Mouse (Mus musculus): ENCODE measurements around the gene Vangl1.
A peak's percentile ranks its signal among the peaks of the same experiment; 100 is the strongest.

Gene Vangl1

DNA sequence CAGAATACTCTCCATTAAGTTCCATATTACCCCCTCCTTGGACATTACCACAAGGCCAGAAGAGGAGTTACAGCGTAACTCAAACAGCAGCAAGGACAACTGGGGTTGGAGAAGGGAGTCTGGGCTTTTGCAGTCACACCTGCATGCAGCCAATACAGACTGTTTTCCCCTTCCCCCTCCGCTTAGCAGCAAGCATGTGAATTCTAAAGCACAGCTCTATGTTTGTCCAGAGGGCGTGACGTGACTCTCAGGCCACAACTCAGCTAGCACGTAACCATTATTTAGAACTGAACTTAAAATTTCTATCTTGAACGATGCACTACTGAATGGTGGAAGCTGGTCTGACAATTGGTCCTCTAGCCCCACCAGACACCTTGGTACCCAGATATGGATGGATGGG is 63.9 kb downstream of the Vangl1 start:
- no peak for DNase-seq

DNA sequence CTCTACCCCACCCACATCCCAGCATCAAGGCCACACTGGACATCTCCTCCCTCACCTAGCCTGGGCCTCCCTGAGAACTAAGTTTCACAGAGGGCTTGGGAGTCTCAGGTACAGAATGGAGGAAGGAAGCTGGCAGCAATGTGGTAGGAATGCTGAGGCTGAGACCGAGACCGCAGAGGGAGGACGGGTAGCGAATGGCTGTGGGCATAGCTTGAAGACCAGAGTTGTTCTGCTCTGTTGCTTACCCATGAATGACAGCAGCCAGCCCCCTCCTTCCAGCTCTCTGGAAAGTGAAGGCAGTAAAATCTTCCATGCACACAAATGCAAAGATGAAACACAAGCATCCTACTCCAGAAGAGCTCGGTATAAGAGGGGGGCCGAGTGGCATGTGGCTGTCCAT is 65.6 kb downstream of the Vangl1 start:
- no peak for DNase-seq

DNA sequence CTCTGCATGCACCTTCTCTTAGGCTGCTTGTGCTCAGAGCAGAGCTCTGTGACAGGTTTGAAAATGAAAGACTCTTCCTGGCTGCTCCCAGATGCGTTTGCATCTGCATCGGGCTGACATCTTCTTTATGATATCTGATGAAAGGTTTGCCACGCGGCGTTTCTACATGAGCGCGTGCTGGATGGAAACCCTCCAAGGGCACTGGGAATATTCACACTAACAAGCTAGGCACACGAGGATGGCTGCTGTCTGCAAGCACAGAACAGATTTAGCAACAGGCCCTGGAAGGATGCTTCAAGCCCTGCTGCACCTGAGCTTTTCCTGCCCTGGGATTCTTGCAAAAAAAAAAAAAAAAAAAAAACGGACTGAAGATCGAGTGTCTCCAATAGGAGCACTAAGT is 67.3 kb downstream of the Vangl1 start:
- no peak for DNase-seq

DNA sequence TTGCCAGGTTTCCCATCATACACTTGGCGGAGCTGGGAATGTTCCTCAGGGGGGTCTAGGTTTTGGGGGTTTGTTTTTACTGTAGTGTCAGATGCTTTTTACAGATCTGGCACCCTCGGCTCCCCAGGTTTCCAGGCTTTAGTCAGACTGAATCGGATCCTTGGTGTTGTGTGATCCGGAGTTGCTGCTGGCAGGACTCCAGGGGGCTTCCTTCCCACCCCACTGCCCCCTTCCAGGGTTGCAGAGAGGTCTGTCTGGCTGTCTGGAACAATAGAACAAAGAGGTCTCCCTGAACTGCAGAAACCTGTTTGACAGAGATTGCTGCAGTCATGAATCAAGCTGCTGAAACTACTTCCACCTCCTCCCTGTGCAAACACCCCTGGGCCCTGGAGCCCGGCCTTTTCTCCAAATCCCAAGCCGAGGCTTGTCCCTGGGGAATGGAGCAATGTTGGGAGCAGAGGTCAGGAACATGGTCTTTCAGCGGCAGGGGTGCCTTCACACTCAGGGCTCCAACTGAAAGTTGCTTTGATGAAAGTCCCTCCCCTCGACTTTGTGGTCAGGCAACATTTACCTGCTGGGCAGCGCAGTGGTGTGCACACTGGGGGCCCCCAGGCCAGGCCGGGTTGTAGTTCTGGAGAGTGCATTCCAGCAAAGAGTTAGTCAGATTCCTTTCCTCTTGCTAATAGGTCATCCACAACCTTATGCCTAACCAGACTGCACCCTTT is 68.9 kb downstream of the Vangl1 start:
- no peak for DNase-seq

DNA sequence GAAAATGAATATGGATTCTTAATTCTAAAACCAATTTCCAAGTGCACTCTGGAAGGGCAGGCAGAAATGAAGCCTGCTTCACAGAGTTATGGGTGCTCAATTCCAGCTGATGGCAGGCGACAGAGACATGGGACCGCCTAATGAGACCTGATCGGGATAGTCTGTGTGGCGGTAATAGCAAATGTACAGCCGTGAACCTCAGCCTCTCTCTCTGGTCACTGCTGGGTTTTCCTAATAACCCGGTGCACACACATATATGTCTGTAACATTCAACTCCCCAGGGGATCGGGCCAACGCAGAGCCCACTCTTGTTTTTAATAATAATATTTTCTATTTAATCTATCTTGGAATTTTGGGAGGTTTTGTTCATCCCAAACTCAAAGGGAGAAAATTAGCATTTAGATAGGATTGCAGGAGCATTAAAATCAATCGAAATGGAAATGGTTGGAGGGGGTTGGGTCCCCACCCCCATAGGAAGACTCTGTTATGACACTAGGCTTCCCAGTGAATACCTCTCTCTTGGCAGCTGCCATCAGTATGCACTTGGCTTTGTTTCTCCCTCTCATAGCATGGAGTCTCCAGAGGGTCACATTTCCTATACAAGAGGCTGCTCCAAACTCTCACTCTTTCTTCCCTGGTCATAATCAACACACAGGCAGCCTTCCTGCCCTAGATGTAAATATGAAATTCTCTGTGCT is 72.7 kb downstream of the Vangl1 start:
- no peak for DNase-seq

DNA sequence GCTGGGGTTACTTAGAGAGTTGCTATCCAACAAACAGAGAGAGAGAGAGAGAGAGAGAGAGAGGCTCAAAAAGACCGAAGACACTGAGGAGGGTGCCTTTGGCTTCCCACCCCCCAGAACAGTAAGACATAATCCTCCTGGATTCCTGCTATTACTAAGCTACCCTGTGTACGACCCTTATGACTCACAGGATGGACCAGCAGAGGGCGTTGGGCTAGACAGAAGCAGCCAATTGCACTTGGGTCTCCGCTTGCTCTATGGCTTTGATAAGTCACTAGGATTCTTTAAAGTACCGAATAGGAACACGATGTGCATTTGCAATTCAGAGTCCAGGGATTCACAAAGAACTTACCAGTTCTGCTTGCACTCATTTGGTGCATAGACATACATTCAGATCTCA is 74.0 kb downstream of the Vangl1 start:
- no peak for DNase-seq

DNA sequence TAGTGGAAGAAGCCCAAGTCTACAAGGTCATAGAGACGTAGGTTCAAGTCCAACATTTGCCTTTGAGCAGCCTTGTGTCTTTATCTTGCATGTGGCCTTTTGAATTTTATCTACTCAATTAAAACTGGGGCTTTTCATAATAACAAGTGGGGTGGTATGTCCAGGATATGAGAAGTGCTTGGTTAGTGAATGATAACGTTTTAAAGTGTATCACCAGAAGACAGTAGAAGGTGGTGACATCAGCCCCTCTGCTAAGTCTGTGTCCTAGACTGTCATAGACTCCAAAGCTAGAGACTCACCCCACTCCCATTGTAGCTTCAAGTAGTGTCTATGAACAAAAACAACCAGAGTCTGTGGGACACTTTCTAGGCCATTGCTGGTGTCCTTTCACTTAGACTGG is 76.3 kb downstream of the Vangl1 start:
- no peak for DNase-seq

DNA sequence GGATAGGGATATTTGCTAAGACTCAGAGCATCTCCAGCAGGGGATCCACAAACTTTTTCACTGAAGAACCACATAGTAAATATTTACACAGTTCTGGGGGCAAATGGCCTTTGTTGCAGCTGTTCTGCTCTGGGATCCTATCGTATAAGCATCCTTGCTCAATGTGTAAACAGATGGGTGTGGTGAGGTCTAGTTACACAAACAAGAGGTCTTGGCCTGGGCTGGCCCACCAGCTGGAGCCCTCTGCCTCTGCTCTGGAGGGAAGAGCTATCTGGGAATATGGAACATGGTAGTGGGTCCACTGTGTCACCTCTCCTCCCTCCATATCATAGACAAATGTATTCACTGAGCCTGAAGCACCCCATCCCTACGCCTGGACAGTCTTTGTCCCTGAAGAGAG is 77.4 kb downstream of the Vangl1 start:
- no peak for DNase-seq

DNA sequence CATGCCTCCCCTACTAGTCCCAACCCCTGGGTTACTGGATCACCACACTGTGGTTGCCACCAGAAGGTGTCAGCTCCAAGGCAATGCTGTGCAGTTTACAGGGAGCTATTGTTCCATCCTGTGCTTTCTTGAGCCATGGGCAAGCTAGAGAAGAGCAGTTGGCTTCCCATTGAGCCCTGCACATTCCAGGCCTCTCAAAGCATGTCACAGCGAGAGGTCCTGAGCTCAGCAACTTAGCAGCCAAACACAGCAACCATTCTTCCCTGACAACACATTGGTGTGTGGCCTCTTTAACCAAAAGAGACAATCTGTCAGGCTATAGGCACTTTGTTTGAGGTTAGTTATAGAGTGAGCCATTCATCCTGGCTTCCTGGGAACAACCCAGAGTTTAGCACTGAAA is 78.9 kb downstream of the Vangl1 start:
- no peak for DNase-seq

DNA sequence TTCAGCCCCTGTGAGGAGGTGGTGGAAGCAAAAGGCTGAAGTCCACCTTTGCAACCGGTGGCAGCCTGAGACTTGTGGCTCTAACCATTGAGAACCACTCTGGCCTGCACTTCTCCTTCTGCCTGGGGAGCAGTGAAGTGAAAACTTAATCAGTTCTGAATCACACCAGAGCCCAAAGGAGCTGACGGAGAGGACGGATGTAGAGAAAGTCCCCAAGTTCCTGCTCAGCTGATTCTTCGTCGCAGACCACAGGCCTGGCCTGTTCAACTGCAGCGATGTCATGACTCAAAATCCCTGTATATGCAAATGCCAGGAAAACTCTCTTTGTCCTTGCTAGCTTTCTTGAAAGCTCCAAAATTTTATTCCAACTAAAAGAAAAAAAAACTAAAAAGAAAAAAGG is 80.8 kb downstream of the Vangl1 start:
- no peak for DNase-seq

DNA sequence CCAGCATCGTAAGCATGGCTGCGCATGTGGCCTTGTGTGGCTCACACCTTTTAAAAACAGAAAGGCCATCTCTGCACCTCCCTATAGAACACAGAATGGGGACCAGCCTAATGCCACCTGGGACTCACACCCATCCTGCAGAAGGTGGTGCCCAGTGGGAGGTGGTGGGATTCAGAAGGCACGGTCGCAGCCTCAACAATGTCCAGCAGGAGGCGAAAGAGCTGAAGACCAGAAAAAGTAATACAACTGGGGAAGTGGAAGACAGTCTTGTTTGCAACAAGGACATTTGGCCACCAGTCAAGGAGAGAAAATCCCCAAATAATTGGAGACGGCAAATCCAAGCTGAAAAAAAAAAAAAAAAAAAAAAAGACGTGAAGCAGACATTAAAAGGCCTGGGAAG is 82.4 kb downstream of the Vangl1 start:
- DNase-seq: no peak

DNA sequence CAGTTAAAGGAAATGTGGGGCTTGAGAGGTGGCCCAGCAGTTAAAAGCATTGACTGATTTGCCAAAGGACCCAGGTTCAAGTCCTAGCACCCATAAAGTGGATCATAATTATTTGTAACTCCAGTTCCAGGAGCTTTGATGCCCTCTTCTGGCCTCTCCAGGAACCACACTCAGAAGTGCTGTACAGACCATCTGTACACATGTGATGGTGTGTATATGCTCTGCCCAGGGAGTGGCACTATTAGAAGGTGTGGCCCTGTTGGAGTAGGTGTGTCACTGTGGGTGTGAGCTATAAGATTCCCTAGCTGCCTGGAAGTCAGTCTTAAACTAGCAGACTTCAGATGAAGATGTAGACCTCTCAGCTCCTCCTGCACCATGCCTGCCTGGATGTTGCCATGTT is 83.5 kb downstream of the Vangl1 start:
- no peak for DNase-seq

DNA sequence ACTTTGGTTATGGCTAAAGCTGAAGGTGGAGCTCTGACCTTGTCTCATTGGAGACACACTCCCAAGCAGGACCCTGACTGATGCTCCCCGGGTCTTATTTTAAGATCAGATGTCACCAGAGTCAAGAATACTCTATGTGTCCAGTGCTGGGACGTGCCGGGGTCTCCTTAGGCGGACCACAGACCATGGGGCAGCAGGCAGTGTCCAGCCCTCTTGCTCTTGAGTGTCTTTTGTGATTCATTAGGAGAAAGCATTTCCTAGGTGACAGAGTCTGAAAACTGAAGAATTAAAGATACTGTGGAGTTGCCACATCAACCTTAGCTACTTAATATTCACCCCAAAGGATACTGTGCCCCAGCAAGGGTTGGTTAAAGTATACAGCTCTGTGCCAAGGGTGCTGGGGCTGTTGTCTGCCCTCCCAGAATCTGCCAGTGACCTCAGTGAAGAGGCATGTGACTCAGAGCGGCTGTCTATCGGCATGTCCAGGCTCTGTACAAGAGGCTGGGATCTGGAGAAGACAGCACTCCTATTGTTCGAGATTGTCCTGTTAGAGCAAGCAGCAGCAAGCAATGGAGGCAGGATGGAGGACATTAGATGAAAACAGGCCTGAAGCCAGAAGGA is 92.4 kb downstream of the Vangl1 start:
- DNase-seq: peak; percentile 9

DNA sequence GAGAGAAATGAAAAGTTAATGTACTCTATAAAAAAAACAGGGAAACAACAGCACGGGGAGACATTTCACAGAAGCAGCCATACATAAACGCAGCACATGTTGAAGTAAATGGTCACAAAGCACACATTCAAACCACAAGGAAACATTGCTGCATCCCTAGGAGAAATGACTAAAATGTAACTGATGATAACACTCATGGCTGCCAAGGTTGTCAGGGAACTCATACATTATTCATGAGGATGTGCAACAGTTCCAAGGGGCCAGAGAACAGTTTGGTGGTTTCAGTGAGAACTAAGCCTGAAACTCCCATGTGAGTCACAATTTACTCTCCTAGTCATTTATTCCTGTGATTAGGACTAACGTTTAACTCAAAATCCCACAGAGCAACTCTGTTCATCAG is 96.3 kb downstream of the Vangl1 start:
- no peak for DNase-seq

DNA sequence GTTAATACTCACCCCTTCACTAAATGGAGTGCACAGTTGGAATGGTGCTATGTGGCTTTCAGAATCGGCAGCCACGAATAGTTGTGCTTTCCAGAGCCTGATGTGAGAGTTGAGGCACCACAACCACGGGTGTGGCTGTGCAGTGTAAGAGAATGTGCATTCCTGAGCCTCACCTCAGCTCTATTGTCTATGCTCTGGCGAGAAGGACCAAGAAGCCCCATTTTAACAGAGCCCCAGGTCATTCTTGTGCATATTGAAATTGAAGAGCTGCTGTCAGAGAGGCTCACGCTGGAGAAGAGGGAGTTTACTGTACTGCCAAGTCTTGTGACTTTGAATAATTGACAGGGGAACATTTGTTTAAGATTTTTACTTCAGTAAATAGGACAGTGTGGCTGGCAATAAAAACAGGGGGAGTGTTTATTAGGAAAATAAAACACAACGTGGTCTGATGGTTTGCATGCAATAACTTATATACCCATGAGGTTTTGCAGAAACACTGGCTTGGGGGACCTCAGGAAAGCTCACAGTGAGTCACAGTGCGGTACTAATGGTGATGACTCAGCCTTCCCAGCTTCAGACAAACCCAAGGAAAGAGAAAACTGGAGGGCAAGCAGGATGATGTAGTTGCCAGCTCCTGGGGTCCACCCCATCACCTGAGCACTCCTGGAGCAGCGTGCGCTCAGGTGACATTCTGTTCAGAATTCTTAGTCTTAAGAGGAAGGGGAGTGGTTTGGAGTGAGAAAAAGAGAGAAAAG is 100.5 kb downstream of the Vangl1 start:
- no peak for DNase-seq

All from layer of hippocampus, adult 9-11 months (tissue).